Mouse (Mus musculus): ENCODE results near the gene Glycam1.
"Not testable (repeated sequence)": the region's sequence is repeated elsewhere in the genome, so short reads cannot be mapped to it uniquely, and the experiment has no call there.

Glycam1 gene
- long read RNA-seq, experiment 1 = 0 reads
- long read RNA-seq, experiment 2 = 0 reads

DNA sequence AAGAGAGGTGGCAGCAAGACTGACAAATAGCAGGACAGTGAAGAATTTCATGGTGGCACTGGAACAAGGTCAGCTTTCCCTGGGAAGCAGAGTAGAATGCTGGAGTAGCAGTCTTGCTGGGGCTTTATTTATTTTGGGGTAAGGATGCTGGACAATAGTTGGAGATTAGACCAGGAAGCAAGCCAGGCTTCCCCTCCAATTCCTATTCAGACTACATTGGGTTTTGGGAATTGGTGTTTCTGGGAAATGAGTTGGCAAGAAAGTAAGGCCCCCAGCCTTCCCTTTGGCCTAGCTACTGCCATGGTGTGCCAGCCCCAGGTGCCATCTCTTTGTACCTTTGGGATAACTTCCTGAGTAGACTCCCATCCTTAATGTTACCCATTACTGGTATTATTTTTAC, at the start of gene Glycam1:
Gene Glycam1 (minus strand): TSS at position 101 of the 400 bp plus-strand sequence.
- intact Hi-C loops (cut with DNase I) = no loop called here

DNA sequence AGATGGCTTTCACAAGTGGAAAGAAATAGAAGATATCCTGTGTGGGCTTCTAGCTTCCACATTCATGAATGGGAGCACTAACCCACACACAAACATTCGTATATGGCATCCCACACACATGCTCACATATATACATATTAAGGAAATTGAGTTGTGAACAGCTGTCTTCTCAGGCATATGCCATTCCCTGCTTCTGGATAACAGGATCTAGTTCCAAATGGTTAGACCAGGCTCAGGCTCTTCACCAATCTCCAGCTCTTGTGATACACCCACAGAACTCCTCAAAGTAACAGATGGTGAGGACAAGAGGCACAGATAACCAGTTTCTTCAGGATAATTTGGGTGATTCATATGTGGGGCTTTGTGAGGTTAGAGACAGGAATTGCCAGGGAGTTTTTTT, 39.6 kb upstream of the Glycam1 start:
- intact Hi-C loops (cut with DNase I) = no loop called here

DNA sequence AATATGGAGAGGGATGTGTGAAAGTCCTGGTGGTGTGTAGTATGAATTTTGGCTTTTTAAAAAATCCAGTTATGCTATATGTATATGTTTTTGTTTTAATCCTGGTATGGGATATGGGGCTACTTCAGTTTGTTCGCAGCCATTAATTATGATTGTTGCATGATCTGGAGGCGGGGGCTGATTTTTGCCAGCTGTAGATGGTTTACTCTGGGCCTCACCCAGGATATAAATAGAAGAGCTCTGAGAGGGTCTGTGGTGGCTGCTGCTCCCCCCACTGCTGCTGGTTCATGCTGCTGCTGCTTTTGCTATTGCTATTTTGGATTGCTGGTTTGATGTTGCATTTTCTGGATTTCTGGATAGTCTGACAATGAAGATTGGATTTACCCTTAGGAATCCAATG, 25.9 kb upstream of the Glycam1 start:
- intact Hi-C loops (cut with DNase I) = no loop called here

DNA sequence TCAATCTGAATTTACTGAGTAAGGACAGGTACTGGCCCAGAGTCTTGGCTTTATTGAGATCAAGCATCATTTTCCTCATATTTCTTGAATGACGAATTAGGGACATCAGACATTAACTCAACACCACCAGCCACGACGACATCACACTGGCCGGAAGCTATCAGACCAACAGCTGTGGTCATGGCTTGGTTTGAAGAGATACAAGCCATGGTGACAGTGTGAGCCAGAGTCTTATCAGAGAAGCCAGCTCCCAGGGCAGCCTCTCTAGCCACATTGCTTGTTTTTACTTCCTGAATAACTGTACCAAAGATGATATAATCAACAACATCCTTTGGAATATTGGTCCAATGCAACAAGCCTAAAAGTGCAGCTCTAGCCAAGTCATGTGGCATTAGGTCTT, 22.9 kb upstream of the Glycam1 start:
- intact Hi-C loops (cut with DNase I) = not testable (repeated sequence)

DNA sequence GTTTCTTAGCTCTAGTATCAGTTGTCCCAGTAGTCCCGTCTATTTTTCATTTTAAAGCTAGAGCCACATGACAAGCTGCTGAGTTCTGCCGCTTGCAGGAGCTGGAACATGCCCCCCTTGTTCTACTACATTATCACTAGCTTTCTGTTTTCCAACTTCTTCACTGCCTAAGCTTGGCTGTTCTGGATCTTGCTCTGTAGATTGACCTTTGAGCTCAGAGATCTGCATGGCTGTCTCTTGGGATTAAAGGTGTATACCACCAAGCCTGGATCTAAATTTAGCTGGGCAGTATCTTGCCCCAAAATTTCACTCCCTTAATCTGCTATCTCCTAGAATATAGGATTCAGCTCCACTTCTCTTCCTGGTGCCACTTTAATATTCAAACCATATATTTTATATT, 21.0 kb upstream of the Glycam1 start:
- intact Hi-C loops (cut with DNase I) = no loop called here

DNA sequence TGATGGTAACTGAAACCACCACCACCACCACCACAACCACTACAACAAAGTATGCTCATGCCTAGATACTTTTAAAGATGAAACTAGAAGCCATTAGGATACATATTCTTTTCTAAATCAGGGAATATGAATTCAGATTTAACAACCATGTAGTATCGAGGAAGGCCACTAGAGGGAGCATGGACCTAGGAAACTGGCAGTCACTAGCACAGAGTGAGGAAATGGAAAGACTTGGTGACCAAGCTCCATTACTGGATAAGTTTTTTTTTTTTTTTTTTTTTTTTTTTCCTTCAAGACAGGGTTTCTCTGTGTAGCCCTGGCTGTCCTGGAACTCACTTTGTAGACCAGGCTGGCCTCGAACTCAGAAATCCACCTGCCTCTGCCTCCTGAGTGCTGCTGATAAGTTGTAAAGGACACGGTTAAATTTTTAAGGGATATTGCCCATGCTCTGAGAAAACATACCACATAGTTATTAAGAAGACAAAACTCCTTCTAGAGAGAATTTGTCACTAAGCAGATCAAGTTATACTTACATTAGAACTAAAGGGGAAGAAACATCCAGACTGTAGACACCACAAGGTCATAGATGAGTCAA, 12.7 kb downstream of the Glycam1 start:
- intact Hi-C loops (cut with DNase I) = loop anchor here (5.0 kb wide), 1 partner anchor 70 kb away; no protein-coding TSS in a partner anchor

DNA sequence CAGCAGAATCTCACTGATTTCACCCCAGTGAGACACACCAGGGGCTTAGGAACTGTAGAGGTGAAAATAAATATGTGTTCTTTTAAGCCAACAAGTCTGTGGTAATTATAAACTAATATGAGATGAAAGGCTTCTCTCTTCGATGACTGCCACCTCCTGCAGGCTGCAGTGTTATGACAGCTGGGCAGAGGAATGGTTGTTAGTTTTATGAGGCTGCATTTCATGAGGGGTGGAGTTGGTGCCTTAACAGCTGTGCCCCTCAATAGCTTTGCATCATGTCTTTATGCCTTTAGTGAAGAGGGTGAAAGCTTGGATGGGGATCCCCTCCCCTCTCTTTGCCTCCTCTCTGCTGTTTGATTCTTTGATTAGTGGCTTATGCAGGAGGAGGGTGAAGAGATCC, 13.8 kb downstream of the Glycam1 start:
- intact Hi-C loops (cut with DNase I) = loop anchor here (5.0 kb wide), 1 partner anchor 69 kb away; no protein-coding TSS in a partner anchor

DNA sequence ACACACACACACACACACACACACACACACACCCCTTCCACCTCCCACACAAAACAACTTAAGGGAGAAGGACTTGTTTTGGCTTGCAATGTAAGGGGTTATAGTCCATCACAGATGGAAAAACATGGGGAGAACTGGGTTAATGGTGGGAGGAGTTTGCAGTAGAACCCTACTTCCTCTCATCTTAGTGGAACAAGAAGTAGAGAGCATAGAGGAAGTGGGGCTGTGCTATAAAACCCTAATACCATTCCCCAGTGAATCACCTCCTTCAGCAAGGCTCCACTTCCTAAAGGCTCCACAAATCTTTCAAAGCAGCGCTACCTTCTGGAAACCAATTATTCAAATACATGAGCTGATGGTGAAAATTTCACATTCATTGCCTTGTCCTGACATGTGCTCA, 15.4 kb downstream of the Glycam1 start:
- intact Hi-C loops (cut with DNase I) = no loop called here

DNA sequence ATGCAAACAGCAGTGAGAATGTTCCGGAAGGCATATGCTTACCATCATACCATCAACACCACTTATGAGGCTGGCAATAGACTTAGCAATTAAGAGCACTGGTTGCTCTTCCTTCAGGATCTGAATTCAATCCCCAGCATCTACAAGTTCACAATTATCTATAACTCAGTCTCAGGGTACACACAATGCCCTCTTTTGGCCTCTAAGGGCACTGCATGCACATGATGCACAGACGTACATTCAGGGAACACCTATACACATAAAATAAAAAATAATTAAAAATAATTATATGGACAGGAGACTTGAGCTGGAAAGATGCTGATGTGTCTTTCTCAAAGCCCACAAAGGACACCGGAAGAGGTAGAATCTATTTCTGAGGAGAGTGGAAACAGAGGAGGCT, 16.9 kb downstream of the Glycam1 start:
- intact Hi-C loops (cut with DNase I) = no loop called here

DNA sequence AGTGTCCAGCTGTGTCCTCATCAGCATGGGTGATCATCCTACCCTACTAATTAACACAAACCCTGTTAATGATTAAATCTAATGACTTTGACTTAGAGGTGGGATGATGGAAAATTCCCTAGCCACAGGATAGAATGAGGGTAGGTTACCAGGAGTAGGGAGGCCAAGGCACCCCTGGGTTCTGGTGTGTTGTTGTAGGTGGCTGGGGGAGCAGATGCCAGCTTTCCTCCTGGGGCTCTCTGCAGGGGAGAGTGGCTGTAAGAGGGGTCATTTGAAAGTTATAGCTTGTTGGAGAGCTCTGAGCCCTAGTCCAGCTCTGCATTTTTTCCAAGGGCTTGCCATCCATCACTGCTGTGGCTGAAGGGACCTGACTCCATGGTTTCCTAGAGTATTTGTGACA, 22.4 kb downstream of the Glycam1 start:
- intact Hi-C loops (cut with DNase I) = no loop called here

DNA sequence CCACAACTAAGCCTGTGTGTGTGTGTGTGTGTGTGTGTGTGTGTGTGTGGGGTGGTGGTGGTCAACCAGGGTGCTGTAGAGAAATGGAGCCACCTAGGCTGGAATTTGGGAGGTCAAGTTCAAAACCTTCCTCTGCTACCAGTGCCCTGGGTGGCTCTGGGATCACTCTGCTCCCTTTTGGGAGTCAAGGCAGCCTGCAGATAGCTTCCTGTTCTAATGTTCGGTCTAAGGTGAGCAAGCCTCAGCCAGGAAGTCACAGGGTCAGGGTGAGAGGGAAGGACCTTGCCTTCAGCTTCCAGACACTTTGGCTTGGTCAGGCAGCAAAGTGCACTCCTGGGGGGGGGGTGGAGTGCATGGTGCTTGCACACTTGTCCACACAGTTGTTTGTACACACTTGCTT, 24.2 kb downstream of the Glycam1 start:
- intact Hi-C loops (cut with DNase I) = no loop called here

DNA sequence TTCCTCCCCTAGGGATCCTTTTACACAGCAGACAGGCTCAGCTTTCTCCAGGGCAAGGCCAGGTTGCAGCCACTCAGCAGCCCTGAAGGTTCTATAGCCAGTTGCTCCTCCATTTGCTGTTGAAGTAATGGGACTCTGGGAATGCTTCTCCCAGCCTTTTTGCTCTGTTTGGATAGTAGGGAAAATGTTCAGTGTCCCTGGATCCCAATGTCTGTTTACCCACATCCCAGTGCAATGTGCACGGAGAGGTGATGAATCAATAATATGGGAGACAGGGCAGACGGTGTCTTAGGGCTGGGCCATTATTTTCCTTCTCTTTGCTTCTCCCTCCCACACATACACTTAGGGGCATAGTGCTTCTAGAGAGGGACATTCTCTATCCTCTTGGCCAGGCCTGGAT, 25.6 kb downstream of the Glycam1 start:
- intact Hi-C loops (cut with DNase I) = no loop called here

DNA sequence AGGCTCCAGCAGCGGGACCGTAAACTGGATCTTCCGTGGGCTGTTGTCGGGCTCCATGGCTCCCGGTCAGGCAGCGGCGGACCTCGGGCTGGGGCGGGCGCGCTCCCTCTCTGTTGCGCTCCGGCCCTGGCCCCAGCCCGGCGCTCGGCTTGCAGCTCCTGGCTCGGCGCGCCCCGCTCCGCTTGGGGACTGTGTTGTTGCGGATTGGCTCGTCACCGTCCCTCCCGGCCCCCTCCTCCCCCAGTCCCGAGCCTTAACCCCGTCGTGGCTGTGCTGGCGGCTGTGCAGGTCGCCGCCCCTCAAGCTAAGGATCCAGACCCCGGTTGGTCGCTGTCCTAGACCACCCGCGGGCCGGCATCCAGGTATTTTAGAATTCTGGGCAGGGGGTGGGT, 27.1 kb downstream of the Glycam1 start, which contains the start of gene Ppp1r1a:
Gene Ppp1r1a (minus strand): TSS at position 182 of the 392 bp plus-strand sequence.
- intact Hi-C loops (cut with DNase I) = no loop called here

DNA sequence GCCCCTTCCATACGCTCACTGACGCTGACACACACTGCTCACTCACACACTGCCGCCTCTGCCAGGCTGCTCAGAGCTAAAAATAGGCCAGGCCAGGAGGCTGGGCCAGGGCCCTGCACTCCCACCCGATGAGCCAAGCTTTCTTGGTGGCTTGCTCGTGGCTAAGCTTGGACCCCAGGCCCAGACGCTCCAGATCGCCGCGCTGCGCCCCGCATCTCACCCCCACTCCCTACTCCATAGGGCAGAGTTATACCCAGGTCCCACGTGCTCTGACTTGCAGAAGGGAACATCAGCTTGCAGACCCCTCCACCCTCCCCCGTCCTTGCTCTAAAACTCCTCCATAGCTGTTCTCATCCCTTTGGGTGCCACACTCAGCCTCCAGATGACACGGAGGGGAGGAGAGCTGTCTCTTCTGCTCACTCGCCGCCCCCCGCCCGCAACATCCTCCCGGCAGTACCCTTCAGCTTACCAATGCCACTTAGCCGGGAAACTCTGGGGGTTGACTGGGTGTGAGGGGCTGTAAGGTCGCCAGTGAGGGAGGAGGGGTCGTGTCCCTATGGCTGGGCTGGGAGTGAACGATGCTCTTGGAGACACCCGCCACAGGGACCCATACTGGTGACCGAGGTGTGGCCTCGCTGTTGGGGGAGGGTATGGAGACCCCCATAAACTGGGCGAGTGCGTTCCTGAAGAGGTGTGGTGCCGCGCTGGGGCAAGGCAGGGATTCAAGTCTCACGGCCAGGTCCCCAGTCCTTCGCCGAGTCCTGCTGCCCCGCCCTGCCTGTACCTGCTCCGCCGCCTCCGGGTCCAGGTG, 27.7 kb downstream of the Glycam1 start:
- intact Hi-C loops (cut with DNase I) = no loop called here

DNA sequence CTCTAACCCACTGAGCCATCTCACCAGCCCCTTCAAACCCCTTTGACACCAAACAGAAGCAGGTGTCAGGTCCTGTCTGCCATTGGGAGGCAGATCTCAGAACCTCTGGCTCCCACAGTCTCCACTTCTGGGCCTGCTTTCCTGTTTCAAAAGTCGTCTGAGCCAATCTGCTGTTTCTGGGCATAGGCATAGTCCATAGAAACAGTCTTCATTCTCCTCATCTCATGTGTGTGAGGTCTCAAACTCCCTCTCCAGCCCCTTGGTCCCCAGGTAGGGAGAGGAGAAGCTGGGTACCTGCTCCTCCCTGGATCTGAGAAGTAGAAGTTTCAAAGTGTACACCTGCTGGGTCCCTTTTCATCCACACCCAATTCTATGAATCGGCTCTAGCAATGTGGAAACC, 28.4 kb downstream of the Glycam1 start:
- intact Hi-C loops (cut with DNase I) = no loop called here

DNA sequence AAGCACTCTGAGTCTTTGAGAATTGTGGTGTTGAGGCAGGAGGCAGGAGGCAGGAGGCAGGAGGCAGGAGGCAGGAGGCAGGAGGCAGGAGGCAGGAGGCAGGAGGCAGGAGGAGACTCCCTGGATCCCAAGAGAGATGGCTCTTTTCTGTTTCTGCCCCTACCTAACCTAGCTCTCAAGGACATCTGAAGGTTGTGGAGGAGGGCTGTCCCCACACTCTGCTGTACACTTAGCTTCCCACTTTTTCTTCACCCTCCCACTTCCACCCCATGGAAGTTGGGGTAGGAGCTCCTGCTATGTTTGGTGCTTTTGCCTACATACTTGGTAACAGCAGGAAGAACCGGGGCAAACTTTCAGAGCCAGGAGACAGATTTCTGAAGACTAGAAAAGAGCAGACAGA, 29.1 kb downstream of the Glycam1 start:
- intact Hi-C loops (cut with DNase I) = no loop called here

DNA sequence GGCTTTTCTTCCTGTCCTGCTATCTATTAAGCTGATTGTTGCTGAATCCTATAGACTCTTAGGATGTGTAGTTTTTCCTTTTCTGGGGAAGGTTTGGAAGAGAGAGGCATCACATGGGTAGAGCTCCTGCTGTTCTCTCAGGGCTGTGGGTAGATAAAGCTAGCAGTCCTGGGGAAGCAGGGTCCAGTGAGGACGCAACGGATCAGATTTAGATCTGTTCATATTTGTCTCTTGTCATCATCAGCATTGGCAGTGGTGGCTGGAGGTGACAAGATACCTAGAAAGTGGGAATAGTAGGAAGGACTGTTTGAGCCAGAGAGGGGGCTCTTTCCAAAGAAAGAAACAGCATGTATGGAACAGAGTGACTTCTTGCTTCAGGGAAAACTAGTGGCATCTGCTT, 29.9 kb downstream of the Glycam1 start:
- intact Hi-C loops (cut with DNase I) = no loop called here

DNA sequence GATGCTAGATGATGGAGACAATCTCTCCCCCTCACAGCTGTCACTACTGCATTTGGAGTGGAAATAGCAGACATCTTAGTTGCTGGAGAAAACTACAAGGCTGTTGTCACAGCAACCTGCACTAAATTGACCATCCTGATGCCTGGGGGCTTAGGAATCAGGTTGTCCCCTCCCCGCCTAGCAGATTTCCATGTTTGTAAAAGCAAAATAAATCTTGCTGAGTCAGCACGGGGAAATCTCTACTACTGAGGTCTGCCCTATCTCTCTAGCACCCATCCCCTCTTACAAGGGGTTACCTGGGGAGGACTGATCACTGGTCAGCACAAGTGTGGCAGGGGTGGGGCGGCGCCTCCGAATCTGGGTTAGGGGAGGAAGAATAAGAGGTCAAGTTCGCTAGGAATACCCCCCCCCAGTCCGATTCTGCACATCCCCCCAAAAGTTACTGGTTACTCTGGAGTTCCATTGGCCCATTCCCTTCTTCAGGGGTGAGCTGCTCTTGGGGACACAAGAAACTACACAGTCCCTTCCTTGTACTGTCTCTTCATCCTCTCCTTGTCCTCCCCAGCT, 30.7 kb downstream of the Glycam1 start:
- intact Hi-C loops (cut with DNase I) = loop anchor here (5.0 kb wide), 1 partner anchor 52 kb away; no protein-coding TSS in a partner anchor

DNA sequence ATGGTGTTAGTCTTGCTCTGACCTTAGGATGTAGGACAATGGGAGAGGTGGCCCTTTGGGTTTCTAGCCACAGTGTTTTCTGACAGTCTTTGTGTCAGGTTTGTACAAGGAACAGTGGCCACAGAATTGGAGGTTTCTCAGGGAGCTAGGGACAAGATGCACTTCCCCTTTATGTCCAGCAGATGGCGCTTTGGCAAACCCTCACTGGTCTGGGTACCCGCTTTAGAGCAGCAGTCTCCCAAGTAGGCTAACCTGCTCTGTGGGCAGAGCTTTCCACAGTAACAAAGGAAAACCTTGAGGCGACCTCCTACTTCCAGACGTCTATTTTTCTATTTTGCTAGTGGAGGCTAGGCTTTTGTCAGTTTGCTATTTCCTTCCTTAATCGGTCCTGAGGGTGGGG, 34.5 kb downstream of the Glycam1 start:
- intact Hi-C loops (cut with DNase I) = loop anchor here (5.0 kb wide), 1 partner anchor 48 kb away; no protein-coding TSS in a partner anchor

DNA sequence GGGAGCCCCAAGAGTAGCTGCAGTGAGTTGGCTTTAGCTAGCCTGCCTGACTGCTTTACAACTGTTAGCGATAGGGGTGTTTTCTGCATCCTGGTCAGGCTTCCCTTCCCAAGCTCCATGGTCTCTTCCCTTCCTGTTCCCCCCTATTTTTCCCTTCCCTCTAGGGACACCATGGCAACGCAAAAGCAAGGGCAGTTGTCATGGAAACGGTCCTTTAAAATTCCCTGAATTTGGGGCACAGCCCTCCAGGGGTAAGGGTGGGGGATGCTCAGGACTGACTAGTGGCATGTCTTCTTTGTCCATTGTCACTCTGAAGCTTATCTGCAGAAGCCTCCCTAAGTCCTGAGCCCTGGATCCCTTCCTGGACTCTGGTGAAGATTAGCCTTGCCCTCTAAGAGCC, 41.7 kb downstream of the Glycam1 start:
- intact Hi-C loops (cut with DNase I) = no loop called here

DNA sequence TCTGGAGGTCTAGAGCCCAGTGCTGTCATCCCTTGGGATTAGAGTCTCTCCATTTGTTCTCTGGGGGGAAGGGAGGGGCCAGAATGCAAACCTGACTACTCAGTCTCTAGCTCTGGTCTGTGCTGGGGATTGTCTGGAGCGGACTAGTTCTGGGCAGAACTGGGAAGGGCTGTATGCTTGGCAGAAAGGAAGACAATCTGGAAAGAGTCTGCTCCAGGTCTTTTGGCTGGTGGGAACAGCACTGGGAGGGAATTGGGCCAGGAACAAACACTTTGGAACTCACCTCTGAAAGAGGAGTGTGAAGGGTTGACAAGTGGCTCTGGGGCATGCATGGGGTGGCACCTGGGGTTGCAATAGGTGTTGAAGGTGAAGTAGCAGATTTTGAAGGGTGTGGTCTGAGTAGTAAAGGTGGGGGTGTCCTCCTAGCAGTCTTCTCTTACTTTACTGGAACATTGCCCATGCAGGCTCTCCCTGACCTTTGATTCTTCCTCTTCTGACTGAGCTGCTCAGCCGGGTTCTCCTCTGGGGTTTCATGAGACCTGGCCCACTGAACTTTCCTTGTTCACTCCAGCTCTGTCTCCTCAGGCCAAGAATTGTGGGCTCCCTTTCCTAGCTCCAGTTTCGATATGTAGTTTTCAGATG, 42.3 kb downstream of the Glycam1 start:
- intact Hi-C loops (cut with DNase I) = no loop called here

Measured in adrenal gland (tissue).